Mouse (Mus musculus) stomach, postnatal 0 days (tissue): ENCODE measurements at regions not wholly inside any gene's neighbourhood (a gene's known extent, or its start where the extent isn't known, plus 50 kb on each side); places are given as distances from the start of the nearest gene placed in this dataset.
"Not testable (repeated sequence)": the region's sequence is repeated elsewhere in the genome, so short reads cannot be mapped to it uniquely, and the experiment has no call there.

Source experiments
- ATAC-seq: fragments of 200-750 bp; cut with Nextera tagmentation; 2 replicates; pipeline ENCODE4 v1.8.0; 2017; ENCODE audit not compliant: low FRiP score, low TSS enrichment
- DNase-seq: peaks from one replicate; pipeline ENCODE4 v3.0.0-alpha.2; 2016; ENCODE audit warnings: low spot score
- H3K27ac ChIP-seq: fragments of 300-500 bp; sonication (generic); replicated peaks from 2 replicates; pipeline ENCODE4 v1.5.1; 2014; ENCODE audit warnings: mild to moderate bottlenecking, control low read depth
- H3K27me3 ChIP-seq: fragments of 300-500 bp; sonication (generic); 2 replicates; pipeline ENCODE4 v1.6.1; 2014; ENCODE audit warnings: low read length; ENCODE audit not compliant: control insufficient read depth, insufficient read depth
- H3K36me3 ChIP-seq: fragments of 300-500 bp; sonication (generic); 2 replicates; pipeline ENCODE4 v1.6.1; 2014; ENCODE audit warnings: low read length, mixed read lengths; ENCODE audit not compliant: control insufficient read depth, insufficient read depth
- H3K4me1 ChIP-seq: fragments of 300-500 bp; sonication (generic); replicated peaks from 2 replicates; pipeline ENCODE4 v1.6.1; 2014; ENCODE audit warnings: antibody characterized with exemption; ENCODE audit not compliant: control insufficient read depth, insufficient read depth
- H3K4me2 ChIP-seq: fragments of 300-500 bp; sonication (generic); replicated peaks from 2 replicates; pipeline ENCODE4 v1.6.1; 2014; ENCODE audit warnings: low read depth, mild to moderate bottlenecking, control low read depth, moderate library complexity
- H3K4me3 ChIP-seq: fragments of 300-500 bp; sonication (generic); 2 replicates; pipeline ENCODE4 v1.5.1; 2014; ENCODE audit warnings: low read depth, low read length, control low read depth
- H3K9ac ChIP-seq: fragments of 300-500 bp; sonication (generic); 2 replicates; pipeline ENCODE4 v1.6.1; 2014; ENCODE audit warnings: mild to moderate bottlenecking, low read length, control low read depth, mixed read lengths
- H3K9me3 ChIP-seq: fragments of 300-500 bp; sonication (generic); 2 replicates; pipeline ENCODE4 v1.6.1; 2016; ENCODE audit warnings: low read length; ENCODE audit not compliant: control insufficient read depth
- CTCF ChIP-seq: IDR thresholded peaks from 2 replicates; pipeline ENCODE4 v1.5.1; 2016; ENCODE audit warnings: antibody characterized with exemption, low read depth, mild to moderate bottlenecking, moderate library complexity
- EP300 ChIP-seq: optimal IDR thresholded peaks from 2 replicates; pipeline ENCODE3; 2016; ENCODE audit warnings: antibody characterized with exemption
- WGBS: fragments of 180-500 bp; shearing (Covaris S2); extraction: QIAGEN DNeasy Blood & Tissue Kit; methylation state at CpG from one replicate; pipeline ENCODE4 v1.1.7; 2014; 5-methylcytosine and 5-hydroxymethylcytosine counted together

GRCm38 (mm10) chr8:78065890-78066493 is 147.1 kb upstream of the Ttc29 start:
- H3K9ac ChIP-seq, result no peak overlapping the region
- DNase-seq, result no peak
- no peaks in the 10 kb centered on the region for H3K36me3 ChIP-seq
- no peaks in the 10 kb centered on the region for H3K9me3 ChIP-seq
- WGBS, result 50% methylated on average over 10 of the region's 10 CpGs
- no peak overlapping the region for H3K4me2 ChIP-seq
- H3K27ac ChIP-seq, result no peak overlapping the region
- TF ChIP-seq EP300, result no peak
- TF ChIP-seq CTCF, result no peak
- H3K4me1 ChIP-seq, result no peaks in the 10 kb centered on the region
- ATAC-seq, result no peak
- no peaks in the 10 kb centered on the region for H3K27me3 ChIP-seq
- H3K4me3 ChIP-seq, result no peak overlapping the region

GRCm38 (mm10) chr8:78068087-78068910 is 144.8 kb upstream of the Ttc29 start:
- Histone ChIP-seq H3K27me3 (no peaks in the 10 kb centered on the region), H3K4me3 (no peak overlapping the region), H3K4me1 (no peaks in the 10 kb centered on the region), H3K27ac (no peak overlapping the region), H3K9me3 (no peaks in the 10 kb centered on the region), H3K9ac (no peak overlapping the region), H3K4me2 (no peak overlapping the region), H3K36me3 (no peaks in the 10 kb centered on the region)
- no peak for TF ChIP-seq EP300
- TF ChIP-seq CTCF, result no peak
- DNase-seq (no peak), ATAC-seq (no peak)
- WGBS, result 27% methylated on average over 13 of the region's 13 CpGs

GRCm38 (mm10) chr8:78073821-78074220 is 139.3 kb upstream of the Ttc29 start:
- no peak for TF ChIP-seq EP300
- TF ChIP-seq CTCF, result no peak
- no peaks in the 10 kb centered on the region for H3K4me1 ChIP-seq
- H3K4me2 ChIP-seq, result no peak overlapping the region
- H3K9me3 ChIP-seq, result no peaks in the 10 kb centered on the region
- H3K27me3 ChIP-seq, result no peaks in the 10 kb centered on the region
- 60% methylated on average over 7 of the region's 7 CpGs for WGBS
- no peaks in the 10 kb centered on the region for H3K36me3 ChIP-seq
- no peak overlapping the region for H3K27ac ChIP-seq
- ATAC-seq (no peak), DNase-seq (no peak)
- no peak overlapping the region for H3K4me3 ChIP-seq
- H3K9ac ChIP-seq, result no peak overlapping the region

GRCm38 (mm10) chr8:78077122-78077521 is 136.0 kb upstream of the Ttc29 start:
- ATAC-seq (no peak), DNase-seq (no peak)
- H3K4me1 ChIP-seq, result no peaks in the 10 kb centered on the region
- no peaks in the 10 kb centered on the region for H3K36me3 ChIP-seq
- H3K4me3 ChIP-seq, result no peak overlapping the region
- no peak overlapping the region for H3K27ac ChIP-seq
- no peaks in the 10 kb centered on the region for H3K9me3 ChIP-seq
- no peaks in the 10 kb centered on the region for H3K27me3 ChIP-seq
- WGBS, result 43% methylated on average over 4 of the region's 4 CpGs
- no peak for TF ChIP-seq EP300
- no peak for TF ChIP-seq CTCF
- no peak overlapping the region for H3K9ac ChIP-seq
- no peak overlapping the region for H3K4me2 ChIP-seq

GRCm38 (mm10) chr8:78081395-78081794 is 131.7 kb upstream of the Ttc29 start:
- H3K36me3 ChIP-seq, H3K27me3 ChIP-seq, ATAC-seq, H3K4me1 ChIP-seq, H3K9ac ChIP-seq, H3K4me3 ChIP-seq, DNase-seq, H3K27ac ChIP-seq, H3K4me2 ChIP-seq, H3K9me3 ChIP-seq: not testable (repeated sequence)
- 55% methylated on average over 7 of the region's 7 CpGs for WGBS

GRCm38 (mm10) chr8:78083012-78083411 is 130.1 kb upstream of the Ttc29 start:
- H3K27me3 ChIP-seq, result no peaks in the 10 kb centered on the region
- ATAC-seq (no peak), DNase-seq (no peak)
- H3K9me3 ChIP-seq, result no peaks in the 10 kb centered on the region
- H3K27ac ChIP-seq, result no peak overlapping the region
- H3K4me2 ChIP-seq, result no peak overlapping the region
- 62% methylated on average over 2 of the region's 2 CpGs for WGBS
- no peaks in the 10 kb centered on the region for H3K36me3 ChIP-seq
- TF ChIP-seq CTCF, result no peak
- TF ChIP-seq EP300, result no peak
- H3K4me1 ChIP-seq, result no peaks in the 10 kb centered on the region
- H3K4me3 ChIP-seq, result no peak overlapping the region
- no peak overlapping the region for H3K9ac ChIP-seq
